Mouse (Mus musculus): ENCODE measurements around the gene Pcca. TPM values are rescaled to one million over a fixed set of nuclear protein-coding genes. Genes with fewer than 3 reads are reported as not detected.
A peak's percentile ranks its signal among the peaks of the same experiment; 100 is the strongest.

Gene Pcca
- polyA plus RNA-seq, 1 experiment from 2014 or later = 34.9 TPM

DNA sequence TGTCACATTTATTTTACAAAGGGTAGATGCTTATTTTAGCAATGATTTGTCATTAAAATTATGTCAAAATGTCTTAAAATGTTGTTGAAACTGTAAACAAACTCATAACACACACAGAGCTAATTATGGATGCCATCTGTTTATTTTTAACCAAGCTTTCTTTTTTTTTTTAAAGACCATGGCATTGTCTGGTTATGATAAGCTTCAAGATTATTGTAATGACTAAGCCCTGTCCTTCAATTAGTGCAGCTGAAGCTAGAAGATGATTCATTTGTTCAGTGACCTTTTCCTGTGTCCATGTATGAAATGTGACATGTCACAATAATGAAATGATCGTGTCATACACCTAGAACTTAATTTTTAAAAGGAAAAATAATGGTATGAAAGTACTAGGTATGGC is 149.5 kb downstream of the Pcca start:
- Histone ChIP-seq H3K36me3 (0 out of 2 replicates have a peak, but pooled peaks cover 2% of the 10 kb centered on the region), H3K4me3 (no peak overlapping the region), H3K4me1 (peaks cover 9% of the 10 kb centered on the region), H3K9ac (no peak overlapping the region), H3K9me3 (replicated peaks) (no peaks in the 10 kb centered on the region), H3K27me3 (no peaks in the 10 kb centered on the region), H3K27ac (no peak overlapping the region), H3K4me2 (replicated peaks) (no peak overlapping the region)
- WGBS = 91% methylated on average over 1 of the region's 1 CpGs
- no peak for ATAC-seq (ENCODE audit: low FRiP score)

DNA sequence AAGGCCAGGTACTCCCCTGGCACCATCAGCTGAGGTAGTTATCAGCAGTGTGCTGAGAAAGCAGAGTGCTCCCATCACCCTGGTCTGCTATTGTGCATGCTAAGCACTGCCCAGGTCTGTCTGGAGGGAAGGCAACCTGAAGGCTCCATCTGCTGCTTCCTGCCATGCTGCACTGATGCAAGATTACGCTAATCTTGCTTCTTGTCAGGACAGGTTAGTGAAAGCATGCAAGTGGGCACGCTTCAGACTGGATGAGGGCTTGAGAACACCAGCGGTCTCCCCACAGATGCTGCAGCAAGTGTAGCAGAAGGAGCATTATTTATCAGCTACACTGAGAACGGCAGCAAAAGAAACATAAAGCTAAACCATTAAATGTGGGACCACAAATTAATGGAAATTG is 150.1 kb downstream of the Pcca start:
- 83% methylated on average over 4 of the region's 4 CpGs for WGBS
- Histone ChIP-seq H3K4me3 (no peak overlapping the region), H3K4me1 (peaks cover 12% of the 10 kb centered on the region), H3K27ac (0 out of 2 replicates have a peak overlapping the region, but pooled peaks have one; percentile 8), H3K9me3 (replicated peaks) (no peaks in the 10 kb centered on the region), H3K4me2 (replicated peaks) (no peak overlapping the region), H3K27me3 (no peaks in the 10 kb centered on the region), H3K9ac (no peak overlapping the region), H3K36me3 (no peaks in the 10 kb centered on the region)
- ATAC-seq (ENCODE audit: low FRiP score) = no peak

DNA sequence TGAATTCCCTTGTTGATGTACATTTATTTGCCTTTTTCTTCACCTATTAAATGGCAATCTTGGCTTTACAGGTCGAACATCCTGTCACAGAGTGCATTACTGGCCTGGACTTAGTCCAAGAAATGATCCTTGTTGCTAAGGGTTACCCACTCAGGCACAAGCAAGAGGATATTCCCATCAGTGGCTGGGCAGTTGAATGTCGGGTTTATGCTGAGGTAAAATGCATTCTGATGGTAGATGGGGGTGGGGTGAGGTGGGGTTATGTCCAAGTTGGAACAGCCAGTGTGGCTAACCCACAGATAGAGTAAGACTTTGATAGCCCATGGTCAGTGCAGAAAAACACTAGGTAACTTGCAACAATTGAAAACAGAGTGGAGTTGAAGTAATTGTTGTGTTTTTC is 150.7 kb downstream of the Pcca start:
- Histone ChIP-seq H3K4me3 (no peak overlapping the region), H3K4me1 (peaks cover 17% of the 10 kb centered on the region), H3K27me3 (no peaks in the 10 kb centered on the region), H3K36me3 (no peaks in the 10 kb centered on the region), H3K9me3 (replicated peaks) (no peaks in the 10 kb centered on the region), H3K27ac (no peak overlapping the region), H3K9ac (no peak overlapping the region), H3K4me2 (replicated peaks) (no peak overlapping the region)
- WGBS = 45% methylated on average over 2 of the region's 2 CpGs
- ATAC-seq (ENCODE audit: low FRiP score) = no peak

DNA sequence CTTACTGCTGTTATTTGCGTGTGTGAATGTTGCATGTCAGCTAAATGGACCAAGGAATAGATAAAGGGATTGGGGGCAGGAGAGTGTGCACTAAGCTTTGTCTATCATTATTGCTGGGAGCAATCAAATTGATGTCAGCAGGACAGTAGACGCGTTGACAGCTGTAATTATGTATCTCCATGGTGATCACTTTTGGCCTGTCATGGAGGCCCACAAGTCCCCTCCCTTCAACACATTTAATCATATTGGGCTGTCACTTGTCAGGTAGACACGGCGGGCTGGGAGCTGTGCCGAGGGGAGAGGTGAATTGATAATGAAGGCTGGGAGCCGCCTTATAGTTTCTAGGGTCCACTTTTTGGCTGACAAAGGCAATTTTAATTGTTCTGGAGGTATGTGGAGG is 153.3 kb downstream of the Pcca start:
- H3K36me3 ChIP-seq = no peaks in the 10 kb centered on the region
- no peak overlapping the region for H3K4me3 ChIP-seq
- no peak overlapping the region for H3K4me2 ChIP-seq (replicated peaks)
- no peak overlapping the region for H3K27ac ChIP-seq
- peaks cover 17% of the 10 kb centered on the region for H3K4me1 ChIP-seq
- ATAC-seq (ENCODE audit: low FRiP score) = 0 out of 2 replicates have a peak, but pooled peaks have one; percentile 35
- H3K9me3 ChIP-seq (replicated peaks) = no peaks in the 10 kb centered on the region
- H3K27me3 ChIP-seq = no peaks in the 10 kb centered on the region
- WGBS = 59% methylated on average over 7 of the region's 7 CpGs
- no peak overlapping the region for H3K9ac ChIP-seq

DNA sequence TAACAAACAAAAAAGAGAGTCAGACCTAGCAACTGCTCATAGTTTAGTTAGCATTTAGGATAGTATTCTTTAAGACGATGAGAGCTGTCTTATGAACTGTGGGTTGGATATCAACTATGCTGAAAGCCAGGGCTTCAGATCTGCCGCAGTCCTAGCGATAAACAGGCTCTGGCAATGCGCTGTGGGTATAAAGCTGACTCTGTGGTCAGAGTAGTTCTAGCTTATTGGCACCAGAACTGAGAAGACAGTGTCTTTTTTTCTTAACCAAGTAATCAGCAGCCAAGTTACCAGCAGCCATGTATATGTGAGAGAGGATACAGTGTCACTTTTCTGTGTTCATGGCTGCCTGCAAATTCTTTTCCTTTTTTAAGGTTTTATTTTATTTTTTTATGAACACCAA is 154.3 kb downstream of the Pcca start:
- Histone ChIP-seq H3K9ac (no peak overlapping the region), H3K27me3 (no peaks in the 10 kb centered on the region), H3K9me3 (replicated peaks) (no peaks in the 10 kb centered on the region), H3K4me3 (no peak overlapping the region), H3K4me2 (replicated peaks) (no peak overlapping the region), H3K27ac (no peak overlapping the region), H3K4me1 (peaks cover 17% of the 10 kb centered on the region), H3K36me3 (no peaks in the 10 kb centered on the region)
- 90% methylated on average over 4 of the region's 4 CpGs for WGBS
- no peak for ATAC-seq (ENCODE audit: low FRiP score)

DNA sequence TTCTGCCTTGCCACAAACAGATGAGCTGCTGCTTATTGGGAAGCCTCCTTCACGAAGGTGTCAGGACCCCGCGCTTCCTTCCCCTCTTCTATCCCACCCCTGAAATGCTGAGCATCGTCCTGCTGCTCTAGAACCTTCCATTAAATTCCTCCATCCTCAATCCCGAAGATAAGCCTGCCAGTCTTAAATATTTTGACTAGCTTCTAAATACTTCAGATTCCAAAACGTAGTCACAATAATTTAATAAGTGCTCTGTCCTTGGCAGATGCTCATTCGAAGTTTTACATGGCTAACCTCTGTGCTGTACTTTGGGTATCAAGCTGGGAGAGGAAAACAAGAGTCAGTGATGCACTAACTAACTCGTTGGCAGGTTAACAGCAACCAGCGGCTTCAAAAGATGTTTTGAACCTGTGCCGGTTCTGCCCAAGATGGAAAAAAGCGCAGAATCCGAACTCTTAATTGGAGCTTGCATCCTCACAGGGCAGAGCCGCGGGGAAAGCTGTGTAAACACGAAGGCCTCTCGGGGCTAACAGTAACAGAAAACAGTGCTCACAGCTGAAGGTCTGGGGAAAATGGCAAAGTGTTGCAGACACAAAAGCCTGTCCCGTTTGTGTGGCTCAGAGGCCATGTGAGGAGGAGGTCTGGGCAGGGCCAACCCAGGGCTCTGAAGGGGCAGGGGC is 155.2 kb downstream of the Pcca start:
- Histone ChIP-seq H3K4me3 (no peak overlapping the region), H3K9me3 (replicated peaks) (no peaks in the 10 kb centered on the region), H3K27me3 (no peaks in the 10 kb centered on the region), H3K4me2 (replicated peaks) (no peak overlapping the region), H3K4me1 (peaks cover 15% of the 10 kb centered on the region), H3K36me3 (no peaks in the 10 kb centered on the region), H3K27ac (no peak overlapping the region), H3K9ac (no peak overlapping the region)
- no peak for ATAC-seq (ENCODE audit: low FRiP score)
- WGBS = 62% methylated on average over 17 of the region's 17 CpGs

DNA sequence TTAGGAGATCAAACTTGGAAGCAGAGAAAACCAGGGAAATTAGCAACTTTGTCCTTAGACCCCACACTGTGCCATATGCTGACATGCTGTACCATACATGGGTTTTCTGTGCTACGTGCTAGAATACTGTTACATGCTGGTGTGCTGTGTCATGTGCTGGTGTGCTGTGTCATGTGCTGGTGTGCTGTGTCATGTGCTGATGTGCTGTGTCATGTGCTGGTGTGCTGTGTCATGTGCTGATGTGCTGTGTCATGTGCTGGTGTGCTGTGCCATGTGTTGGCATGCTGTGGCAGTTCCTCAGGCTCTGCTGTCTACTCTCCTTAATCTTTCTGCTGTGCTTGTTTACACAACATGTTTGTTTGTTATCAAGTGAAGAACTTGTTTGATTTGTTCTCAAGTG is 157.4 kb downstream of the Pcca start:
- H3K27ac ChIP-seq = no peak overlapping the region
- no peak overlapping the region for H3K9ac ChIP-seq
- H3K4me2 ChIP-seq (replicated peaks) = no peak overlapping the region
- WGBS = 97% methylated on average over 1 of the region's 1 CpGs
- no peak for ATAC-seq (ENCODE audit: low FRiP score)
- H3K4me1 ChIP-seq = peaks cover 8% of the 10 kb centered on the region
- no peaks in the 10 kb centered on the region for H3K27me3 ChIP-seq
- no peak overlapping the region for H3K4me3 ChIP-seq
- H3K36me3 ChIP-seq = no peaks in the 10 kb centered on the region
- H3K9me3 ChIP-seq (replicated peaks) = no peaks in the 10 kb centered on the region

DNA sequence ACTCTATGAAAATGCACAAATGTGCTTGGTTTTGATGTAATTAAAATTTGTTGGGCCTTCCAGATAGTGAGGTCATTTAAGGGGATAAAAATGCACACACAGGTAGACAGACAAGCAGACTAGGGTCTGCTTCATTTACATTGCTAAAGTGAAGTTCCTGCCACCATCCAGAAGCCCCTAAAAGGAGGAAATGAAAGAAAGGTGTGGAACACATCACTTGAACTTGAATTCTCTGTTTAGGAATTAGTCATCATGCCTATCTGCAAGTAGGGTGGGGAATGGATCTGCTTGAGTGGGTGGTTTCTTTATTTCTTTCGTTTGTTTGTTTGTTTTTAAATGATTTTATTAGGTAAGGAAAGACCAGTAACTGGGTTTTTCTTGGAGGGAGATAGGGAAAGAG is 166.2 kb downstream of the Pcca start:
- no peaks in the 10 kb centered on the region for H3K9me3 ChIP-seq (replicated peaks)
- H3K4me1 ChIP-seq = no peaks in the 10 kb centered on the region
- H3K4me2 ChIP-seq (replicated peaks) = no peak overlapping the region
- H3K36me3 ChIP-seq = no peaks in the 10 kb centered on the region
- H3K4me3 ChIP-seq = no peak overlapping the region
- no peaks in the 10 kb centered on the region for H3K27me3 ChIP-seq
- no peak overlapping the region for H3K27ac ChIP-seq
- H3K9ac ChIP-seq = no peak overlapping the region
- WGBS = 79% methylated on average over 1 of the region's 1 CpGs
- ATAC-seq (ENCODE audit: low FRiP score) = no peak

DNA sequence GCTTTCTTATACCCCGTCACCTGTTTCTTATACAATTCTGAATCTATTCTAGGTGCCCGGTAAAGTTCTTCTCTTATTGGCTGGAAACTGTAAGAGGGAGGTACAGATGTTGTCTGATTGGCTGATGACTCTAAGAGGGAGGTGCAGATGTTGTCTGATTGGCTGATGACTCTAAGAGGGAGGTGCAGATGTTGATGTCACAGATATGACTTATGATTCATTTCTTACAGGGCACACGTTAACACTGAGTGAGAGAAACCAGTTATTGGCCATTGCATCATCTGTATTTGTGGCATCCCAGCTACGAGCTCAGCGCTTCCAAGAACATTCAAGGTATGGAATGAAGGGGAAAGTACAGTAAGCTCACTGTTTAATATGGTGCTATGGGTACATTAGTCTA is 179.7 kb downstream of the Pcca start:
- Histone ChIP-seq H3K4me3 (no peak overlapping the region), H3K27ac (no peak overlapping the region), H3K9ac (no peak overlapping the region), H3K9me3 (replicated peaks) (no peaks in the 10 kb centered on the region), H3K36me3 (no peaks in the 10 kb centered on the region), H3K4me2 (replicated peaks) (no peak overlapping the region), H3K4me1 (no peaks in the 10 kb centered on the region), H3K27me3 (no peaks in the 10 kb centered on the region)
- ATAC-seq (ENCODE audit: low FRiP score) = no peak
- WGBS = 90% methylated on average over 5 of the region's 5 CpGs

DNA sequence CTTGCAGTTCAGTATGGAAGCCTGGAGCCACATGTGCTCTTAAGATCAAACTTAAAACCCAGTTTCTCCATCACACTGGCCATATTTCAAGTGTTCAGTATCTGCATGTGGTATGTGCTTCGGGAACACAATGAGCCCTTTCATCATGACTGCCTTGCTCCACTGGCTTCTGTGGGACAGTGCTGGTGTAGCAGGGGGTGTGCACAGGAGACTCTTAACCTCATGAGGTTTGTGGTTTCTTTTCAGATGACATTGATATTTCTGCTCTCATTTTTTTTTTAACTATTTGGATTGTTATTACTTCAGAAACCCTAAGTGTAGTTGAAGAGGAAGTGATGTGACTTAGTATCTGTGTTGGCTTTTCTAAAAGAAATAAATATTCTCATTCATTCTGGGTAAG is 180.8 kb downstream of the Pcca start:
- H3K27me3 ChIP-seq = no peaks in the 10 kb centered on the region
- H3K4me1 ChIP-seq = peaks cover 4% of the 10 kb centered on the region
- 57% methylated on average over 1 of the region's 1 CpGs for WGBS
- H3K4me2 ChIP-seq (replicated peaks) = no peak overlapping the region
- no peaks in the 10 kb centered on the region for H3K9me3 ChIP-seq (replicated peaks)
- no peak overlapping the region for H3K27ac ChIP-seq
- ATAC-seq (ENCODE audit: low FRiP score) = no peak
- no peak overlapping the region for H3K4me3 ChIP-seq
- H3K9ac ChIP-seq = no peak overlapping the region
- H3K36me3 ChIP-seq = no peaks in the 10 kb centered on the region

DNA sequence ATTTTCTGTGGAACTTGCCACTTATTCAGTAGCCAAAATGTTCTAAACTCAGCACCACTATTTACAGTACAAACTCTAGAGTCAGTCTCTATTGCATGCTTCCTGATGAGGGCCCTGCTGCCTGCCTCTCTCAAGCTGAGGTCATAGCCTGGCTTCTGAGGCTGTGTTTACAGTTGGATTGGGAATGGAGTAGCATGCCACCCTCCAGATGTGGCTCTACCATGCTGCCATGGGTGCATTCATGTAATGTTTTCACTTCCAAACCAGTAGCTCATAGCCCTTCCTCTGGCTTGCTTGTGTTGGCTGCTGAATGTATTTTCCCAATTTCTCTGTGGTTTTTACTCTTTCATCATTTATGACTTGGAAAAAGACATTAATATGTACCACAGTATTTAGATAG is 181.9 kb downstream of the Pcca start:
- no peak overlapping the region for H3K27ac ChIP-seq
- no peak overlapping the region for H3K4me3 ChIP-seq
- no peak overlapping the region for H3K9ac ChIP-seq
- no peak overlapping the region for H3K4me2 ChIP-seq (replicated peaks)
- no peaks in the 10 kb centered on the region for H3K27me3 ChIP-seq
- no peaks in the 10 kb centered on the region for H3K36me3 ChIP-seq
- peaks cover 13% of the 10 kb centered on the region for H3K4me1 ChIP-seq
- ATAC-seq (ENCODE audit: low FRiP score) = no peak
- no peaks in the 10 kb centered on the region for H3K9me3 ChIP-seq (replicated peaks)

DNA sequence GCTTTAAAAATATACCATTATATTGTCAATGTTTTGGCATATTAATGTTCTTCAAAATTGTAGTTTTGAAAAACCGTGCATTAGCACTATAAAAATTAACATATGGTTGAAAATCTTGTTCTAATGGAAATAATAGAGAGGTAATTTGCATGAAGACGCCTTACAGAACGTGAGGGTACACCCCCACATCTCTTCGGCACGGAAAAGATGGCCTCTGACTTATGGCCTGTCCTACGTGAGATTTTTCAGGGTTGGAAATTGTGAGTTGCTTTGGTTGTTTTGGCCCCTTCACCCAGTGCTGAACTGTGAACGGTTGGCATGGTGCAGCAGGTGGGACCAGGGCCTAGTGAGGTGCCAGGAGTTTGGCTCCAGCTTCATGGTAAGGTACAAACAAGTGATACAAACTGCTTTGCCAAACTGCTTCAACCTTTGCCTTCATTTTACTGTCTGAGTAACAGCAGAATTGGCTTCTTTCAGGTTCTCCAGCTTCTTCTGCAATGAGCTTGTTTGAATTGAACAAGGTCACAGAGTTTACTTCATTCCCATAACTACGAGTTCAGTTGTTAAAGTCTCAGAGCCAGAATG is 185.5 kb downstream of the Pcca start:
- Histone ChIP-seq H3K4me2 (replicated peaks) (no peak overlapping the region), H3K27me3 (no peaks in the 10 kb centered on the region), H3K36me3 (no peaks in the 10 kb centered on the region), H3K27ac (no peak overlapping the region), H3K4me3 (no peak overlapping the region), H3K9ac (no peak overlapping the region), H3K9me3 (replicated peaks) (no peaks in the 10 kb centered on the region), H3K4me1 (peaks cover 17% of the 10 kb centered on the region)
- 80% methylated on average over 8 of the region's 8 CpGs for WGBS
- ATAC-seq (ENCODE audit: low FRiP score) = no peak

DNA sequence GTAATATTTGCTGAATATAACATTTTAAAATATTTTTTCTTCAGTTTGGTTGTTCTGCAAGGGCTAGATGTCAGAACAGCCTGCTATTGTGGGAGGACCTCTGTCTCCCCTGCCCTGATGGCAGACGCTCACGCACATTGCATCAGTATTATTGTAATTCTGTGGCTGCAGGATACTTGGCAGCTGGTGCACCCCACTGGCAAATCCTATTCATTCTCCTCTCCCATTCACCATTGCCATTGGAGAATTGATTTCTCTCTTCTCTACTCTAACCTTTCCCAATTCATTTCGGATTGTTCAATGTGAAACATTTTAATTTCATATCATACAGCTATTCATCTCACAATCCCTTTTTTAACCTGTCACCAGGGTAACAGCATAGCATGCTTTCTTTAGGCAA is 186.9 kb downstream of the Pcca start:
- ATAC-seq (ENCODE audit: low FRiP score) = peak; percentile 85
- Histone ChIP-seq H3K4me2 (replicated peaks) (no peak overlapping the region), H3K36me3 (no peaks in the 10 kb centered on the region), H3K4me3 (no peak overlapping the region), H3K9ac (no peak overlapping the region), H3K27me3 (no peaks in the 10 kb centered on the region), H3K27ac (0 out of 2 replicates have a peak overlapping the region, but pooled peaks have one; percentile 17), H3K9me3 (replicated peaks) (no peaks in the 10 kb centered on the region), H3K4me1 (peaks cover 17% of the 10 kb centered on the region)
- 15% methylated on average over 3 of the region's 3 CpGs for WGBS
